Mouse (Mus musculus) liver, embryonic 11.5 days (tissue): ENCODE data around the gene Sez6. TPM values are rescaled to one million over a fixed set of nuclear protein-coding genes. Genes with fewer than 3 reads are reported as not detected.

ENCODE experiments used
- ATAC-seq: fragments of 200-750 bp; cut with Nextera tagmentation; replicated peaks from 2 replicates; pipeline ENCODE4 v1.8.0; 2017; ENCODE audit warnings: moderate number of reproducible peaks, mild to moderate bottlenecking, moderate TSS enrichment, moderate library complexity; ENCODE audit not compliant: low FRiP score
- DNase-seq: peaks from one replicate; pipeline ENCODE4 v3.0.0-alpha.2; 2017; ENCODE audit warnings: low spot score
- H3K27ac ChIP-seq: fragments of 300-500 bp; sonication (generic); 2 replicates; pipeline ENCODE4 v1.5.1; 2014; ENCODE audit warnings: mild to moderate bottlenecking, low read depth, low read length, control low read depth
- H3K27me3 ChIP-seq: fragments of 300-500 bp; sonication (generic); replicated peaks from 2 replicates; pipeline ENCODE4 v1.6.1; 2014; ENCODE audit warnings: low read length, mixed read lengths; ENCODE audit not compliant: control insufficient read depth, insufficient read depth
- H3K36me3 ChIP-seq: fragments of 300-500 bp; sonication (generic); 2 replicates; pipeline ENCODE4 v1.6.1; 2014; ENCODE audit warnings: mild to moderate bottlenecking, low read length, moderate library complexity, mixed read lengths; ENCODE audit not compliant: control insufficient read depth, insufficient read depth
- H3K4me1 ChIP-seq: fragments of 300-500 bp; sonication (generic); replicated peaks from 2 replicates; pipeline ENCODE4 v1.6.1; 2014; ENCODE audit warnings: low read length, mixed read lengths; ENCODE audit not compliant: control insufficient read depth, insufficient read depth
- H3K4me2 ChIP-seq: fragments of 300-500 bp; sonication (generic); 2 replicates; pipeline ENCODE4 v1.6.1; 2014; ENCODE audit warnings: mild to moderate bottlenecking, control low read depth, moderate library complexity
- H3K4me3 ChIP-seq: fragments of 300-500 bp; sonication (generic); 2 replicates; pipeline ENCODE4 v1.5.1; 2014; ENCODE audit warnings: low read depth, low read length, control low read depth
- H3K9ac ChIP-seq: fragments of 300-500 bp; sonication (generic); 2 replicates; pipeline ENCODE4 v1.6.1; 2014; ENCODE audit warnings: low read depth, low read length, control low read depth
- H3K9me3 ChIP-seq: fragments of 300-500 bp; sonication (generic); 2 replicates; pipeline ENCODE4 v1.6.1; 2016; ENCODE audit warnings: low read length, inconsistent platforms, mixed read lengths; ENCODE audit not compliant: control insufficient read depth
- WGBS: fragments of 180-500 bp; shearing (Covaris S2); extraction: QIAGEN DNeasy Blood & Tissue Kit; methylation state at CpG from one replicate; pipeline ENCODE4 v1.1.7; 2014; 5-methylcytosine and 5-hydroxymethylcytosine counted together
- polyA plus RNA-seq: library from polyadenylated mRNA; unstranded; fragments of >200 nt; fragmentation: Nextera tagmentation; extraction: Ambion mirVana; gene quantifications from 2 replicates; pipeline ENCODE4 v1.2.1, GENCODE M21; 2014

Gene Sez6
- polyA plus RNA-seq, 1 experiment from 2014 or later: 0.36 TPM

DNA sequence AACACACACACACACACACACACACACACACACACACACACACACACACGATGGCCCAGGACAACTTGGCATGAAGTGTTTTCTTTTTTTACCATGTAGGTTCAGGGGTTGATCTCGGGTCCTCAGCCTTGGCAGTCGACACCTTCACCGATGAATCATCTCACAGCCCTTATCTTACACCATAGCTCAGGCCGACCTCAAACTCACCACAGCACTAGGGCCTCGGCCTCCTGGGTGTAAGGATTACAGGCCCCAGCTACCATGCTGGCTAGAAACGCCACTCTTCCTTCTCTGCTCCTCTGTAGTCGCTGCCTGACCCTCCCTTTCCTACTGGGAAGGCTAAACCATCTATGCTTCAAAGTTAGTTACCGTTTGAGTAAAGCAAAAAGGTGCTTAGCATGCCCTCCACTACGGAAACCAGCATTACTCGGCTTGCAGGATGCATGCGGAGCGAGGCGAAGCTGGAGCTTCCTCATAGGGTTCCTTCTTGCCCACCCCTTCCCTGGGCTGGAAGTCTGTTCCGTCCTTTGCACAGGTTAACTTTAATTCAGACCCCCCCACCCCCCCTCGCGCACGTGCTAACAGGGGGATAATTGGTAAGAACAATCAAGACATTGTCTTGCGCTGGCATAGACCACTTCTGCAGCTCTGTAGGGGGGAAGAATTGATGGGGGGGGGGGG lies 34.0 kb downstream of the Sez6 start:
- Histone ChIP-seq H3K27ac (no peak overlapping the region), H3K9ac (no peak overlapping the region), H3K27me3 (peaks cover 21% of the 10 kb centered on the region), H3K4me3 (no peak overlapping the region), H3K4me2 (no peak overlapping the region), H3K9me3 (no peaks in the 10 kb centered on the region), H3K4me1 (no peaks in the 10 kb centered on the region), H3K36me3 (no peaks in the 10 kb centered on the region)
- 24% methylated on average over 19 of the region's 19 CpGs for WGBS
- DNase-seq (no peak), ATAC-seq (no peak)

DNA sequence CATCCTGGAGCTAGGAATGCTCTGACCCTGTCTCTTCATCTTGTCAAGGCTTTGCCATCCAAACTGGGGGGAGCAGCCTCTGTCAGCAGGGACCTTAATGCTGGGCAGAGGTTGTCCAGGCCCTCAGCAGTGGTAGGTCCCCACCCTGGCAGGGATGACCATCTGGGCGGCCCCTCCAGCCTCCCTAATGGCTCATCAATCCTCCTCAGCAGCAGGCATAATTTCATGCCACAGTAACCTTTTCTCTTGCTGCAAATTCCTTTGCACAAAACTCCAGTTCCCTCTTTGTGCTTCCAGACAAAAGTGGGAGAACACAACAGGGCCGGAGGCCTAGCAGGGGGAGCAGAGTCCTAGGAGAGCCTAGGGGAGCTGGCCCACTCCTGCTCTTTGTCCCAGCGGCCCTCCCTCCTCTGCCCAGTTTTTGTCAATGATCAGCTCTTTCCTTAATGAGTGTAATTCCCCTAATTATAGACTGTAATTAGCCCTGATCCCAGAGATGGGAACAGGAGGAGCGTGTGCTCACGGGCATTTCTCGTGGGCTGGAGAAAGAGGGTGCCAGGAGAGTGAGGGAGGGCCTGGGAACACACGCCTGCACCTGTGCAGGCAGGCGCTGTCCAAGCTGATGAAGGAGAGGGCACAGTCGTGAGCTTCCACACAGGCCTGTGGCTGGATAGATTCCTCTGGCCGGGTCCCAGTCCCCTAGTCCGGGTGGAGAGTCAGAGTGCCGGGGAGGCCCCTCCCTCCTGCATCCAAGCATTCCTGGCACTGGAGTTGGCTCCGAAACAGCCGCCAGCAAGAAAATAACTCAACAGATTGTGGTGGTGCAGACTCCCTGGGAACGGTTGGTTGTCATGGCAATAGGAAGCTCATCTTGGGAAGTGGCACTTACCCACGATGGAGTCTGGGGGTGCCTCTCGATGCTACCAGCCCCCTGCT lies 34.8 kb downstream of the Sez6 start:
- DNase-seq: no peak
- no peaks in the 10 kb centered on the region for H3K36me3 ChIP-seq
- no peak overlapping the region for H3K27ac ChIP-seq
- ATAC-seq: no peak
- WGBS: 38% methylated on average over 17 of the region's 17 CpGs
- H3K4me3 ChIP-seq: no peak overlapping the region
- no peaks in the 10 kb centered on the region for H3K4me1 ChIP-seq
- H3K9ac ChIP-seq: no peak overlapping the region
- no peak overlapping the region for H3K4me2 ChIP-seq
- no peaks in the 10 kb centered on the region for H3K9me3 ChIP-seq
- peaks cover 15% of the 10 kb centered on the region for H3K27me3 ChIP-seq

DNA sequence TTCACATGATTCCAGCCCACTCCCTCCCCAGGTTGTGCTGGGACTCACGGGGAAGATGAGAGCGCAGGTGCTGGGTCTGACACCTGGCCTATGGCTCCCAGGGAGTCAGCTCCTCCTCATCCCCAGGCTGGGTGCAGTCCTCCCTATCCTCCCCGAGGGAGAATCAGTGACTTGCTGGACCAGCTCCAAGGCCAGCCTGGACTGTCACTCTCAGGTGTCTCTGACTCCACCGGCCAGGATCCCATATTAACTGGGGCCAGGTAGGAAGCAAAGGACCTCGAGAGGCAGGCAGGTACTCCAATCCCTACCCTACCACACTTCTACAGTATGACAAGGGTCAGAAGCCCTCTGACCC lies 35.4 kb downstream of the Sez6 start:
- Histone ChIP-seq H3K36me3 (no peaks in the 10 kb centered on the region), H3K9ac (no peak overlapping the region), H3K4me3 (no peak overlapping the region), H3K27me3 (peaks cover 13% of the 10 kb centered on the region), H3K27ac (no peak overlapping the region), H3K4me1 (no peaks in the 10 kb centered on the region), H3K9me3 (no peaks in the 10 kb centered on the region), H3K4me2 (no peak overlapping the region)
- 60% methylated on average over 5 of the region's 5 CpGs for WGBS
- DNase-seq: no peak
- ATAC-seq: no peak

- no peaks in the 10 kb centered on the region for H3K4me1 ChIP-seq
- H3K36me3 ChIP-seq: no peaks in the 10 kb centered on the region
- no peak for DNase-seq
- H3K27me3 ChIP-seq: peaks cover 13% of the 10 kb centered on the region
- no peaks in the 10 kb centered on the region for H3K9me3 ChIP-seq
- no peak overlapping the region for H3K27ac ChIP-seq
- under 1% methylated on average over 4 of the region's 4 CpGs for WGBS
- H3K4me3 ChIP-seq: no peak overlapping the region
- no peak for ATAC-seq
- no peak overlapping the region for H3K4me2 ChIP-seq
- no peak overlapping the region for H3K9ac ChIP-seq
These were observed 36.5 kb downstream of the Sez6 start for GRCm38 (mm10) chr11:77967114-77967513.

GRCm38 (mm10) chr11:77968786-77969185 lies 38.2 kb downstream of the Sez6 start:
- Histone ChIP-seq H3K4me2 (no peak overlapping the region), H3K27me3 (peaks cover 22% of the 10 kb centered on the region), H3K27ac (no peak overlapping the region), H3K36me3 (no peaks in the 10 kb centered on the region), H3K4me1 (no peaks in the 10 kb centered on the region), H3K9me3 (no peaks in the 10 kb centered on the region), H3K9ac (no peak overlapping the region), H3K4me3 (no peak overlapping the region)
- 57% methylated on average over 4 of the region's 4 CpGs for WGBS
- no peak for ATAC-seq
- DNase-seq: no peak

DNA sequence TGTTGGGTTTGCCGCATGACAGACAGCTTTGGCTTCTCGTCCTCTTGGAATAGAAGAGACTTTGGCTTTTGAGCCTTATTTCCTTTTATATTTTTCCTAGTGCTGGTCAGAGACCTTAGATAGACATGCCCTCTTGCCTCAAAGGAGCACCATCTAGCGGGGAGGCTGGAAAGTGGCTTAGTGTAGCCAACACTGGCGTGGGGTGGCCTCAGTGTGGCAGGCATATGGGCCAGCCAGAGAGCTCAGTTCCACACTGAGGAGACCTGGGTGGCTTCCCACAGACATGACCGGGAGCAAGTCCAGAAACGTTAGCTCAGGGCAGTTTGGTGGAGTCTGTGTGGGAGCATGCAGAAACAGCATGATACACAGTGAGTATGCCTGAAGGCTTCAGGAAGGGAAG lies 40.1 kb downstream of the Sez6 start:
- peaks cover 31% of the 10 kb centered on the region for H3K27me3 ChIP-seq
- 79% methylated on average over 6 of the region's 6 CpGs for WGBS
- DNase-seq (no peak), ATAC-seq (no peak)
- H3K36me3 ChIP-seq: no peaks in the 10 kb centered on the region
- no peaks in the 10 kb centered on the region for H3K4me1 ChIP-seq
- no peak overlapping the region for H3K4me2 ChIP-seq
- H3K4me3 ChIP-seq: no peak overlapping the region
- H3K9me3 ChIP-seq: no peaks in the 10 kb centered on the region
- no peak overlapping the region for H3K9ac ChIP-seq
- no peak overlapping the region for H3K27ac ChIP-seq

GRCm38 (mm10) chr11:77973520-77973919 lies 42.9 kb downstream of the Sez6 start:
- WGBS: 80% methylated on average over 7 of the region's 7 CpGs
- ATAC-seq: no peak

DNA sequence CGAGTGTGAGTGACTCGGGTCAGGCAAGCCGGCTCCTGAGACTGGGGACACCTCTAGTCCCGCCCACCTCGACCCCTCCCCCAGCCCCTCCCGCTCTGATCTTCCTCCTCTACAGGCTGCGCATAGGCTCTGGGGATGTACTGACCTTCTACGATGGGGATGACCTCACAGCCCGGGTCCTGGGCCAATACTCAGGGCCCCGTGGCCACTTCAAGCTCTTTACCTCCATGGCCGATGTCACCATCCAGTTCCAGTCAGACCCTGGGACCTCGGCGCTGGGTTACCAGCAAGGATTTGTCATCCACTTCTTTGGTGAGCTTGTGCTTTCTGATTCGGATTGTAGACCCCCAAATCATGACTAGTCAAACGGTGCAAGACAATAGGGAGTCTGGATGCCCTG lies 43.7 kb downstream of the Sez6 start:
- DNase-seq: no peak
- peaks cover 44% of the 10 kb centered on the region for H3K27me3 ChIP-seq

More at GRCm38 (mm10) chr11:77973520-77973919, 42.9 kb downstream of the Sez6 start:
- Histone ChIP-seq H3K36me3 (no peaks in the 10 kb centered on the region), H3K9me3 (no peaks in the 10 kb centered on the region), H3K4me1 (no peaks in the 10 kb centered on the region), H3K9ac (no peak overlapping the region), H3K27ac (no peak overlapping the region), H3K4me2 (no peak overlapping the region), H3K4me3 (no peak overlapping the region), H3K27me3 (peaks cover 47% of the 10 kb centered on the region)
- no peak for DNase-seq

More for the DNA sequence above, 43.7 kb downstream of the Sez6 start:
- H3K4me3 ChIP-seq: no peak overlapping the region
- ATAC-seq: no peak
- H3K4me2 ChIP-seq: no peak overlapping the region
- no peaks in the 10 kb centered on the region for H3K9me3 ChIP-seq
- H3K27ac ChIP-seq: no peak overlapping the region
- H3K36me3 ChIP-seq: no peaks in the 10 kb centered on the region
- no peaks in the 10 kb centered on the region for H3K4me1 ChIP-seq
- no peak overlapping the region for H3K9ac ChIP-seq
- WGBS: 34% methylated on average over 15 of the region's 15 CpGs
